Mouse (Mus musculus) kidney, embryonic 16.5 days (tissue): Measurements from ENCODE around the gene Nelfa. TPM values are rescaled to one million over a fixed set of nuclear protein-coding genes. Genes with fewer than 3 reads are reported as not detected.

Experiments
- ATAC-seq: fragments of 200-750 bp; cut with Nextera tagmentation; 2 replicates; pipeline ENCODE4 v1.8.0; 2017; ENCODE audit warnings: moderate TSS enrichment; ENCODE audit not compliant: low FRiP score, low TSS enrichment
- H3K27ac ChIP-seq: fragments of 300-500 bp; sonication (generic); 2 replicates; pipeline ENCODE4 v1.5.1; 2014; ENCODE audit warnings: low read length
- H3K27me3 ChIP-seq: fragments of 300-500 bp; sonication (generic); 2 replicates; pipeline ENCODE4 v1.6.1; 2014; ENCODE audit warnings: low read length, control low read depth, mixed read lengths; ENCODE audit not compliant: insufficient read depth
- H3K36me3 ChIP-seq: fragments of 300-500 bp; sonication (generic); 2 replicates; pipeline ENCODE4 v1.6.1; 2014; ENCODE audit warnings: low read length, control low read depth, mixed read lengths; ENCODE audit not compliant: insufficient read depth
- H3K4me1 ChIP-seq: fragments of 300-500 bp; sonication (generic); 2 replicates; pipeline ENCODE4 v1.6.1; 2014; ENCODE audit warnings: low read length, control low read depth, mixed read lengths; ENCODE audit not compliant: insufficient read depth
- H3K4me2 ChIP-seq: fragments of 300-500 bp; sonication (generic); replicated peaks from 2 replicates; pipeline ENCODE4 v1.6.1; 2014; ENCODE audit warnings: low read depth, low read length
- H3K4me3 ChIP-seq: fragments of 300-500 bp; sonication (generic); 2 replicates; pipeline ENCODE4 v1.5.1; 2014; ENCODE audit warnings: mild to moderate bottlenecking, low read length
- H3K9ac ChIP-seq: fragments of 300-500 bp; sonication (generic); replicated peaks from 2 replicates; pipeline ENCODE4 v1.6.1; 2014; ENCODE audit warnings: low read length
- H3K9me3 ChIP-seq: fragments of 300-500 bp; sonication (generic); 2 replicates; pipeline ENCODE4 v1.6.1; 2016; ENCODE audit warnings: low read length, control low read depth
- WGBS: fragments of 180-500 bp; shearing (Covaris S2); extraction: QIAGEN DNeasy Blood & Tissue Kit; methylation state at CpG from one replicate; pipeline ENCODE4 v1.1.7; 2014; 5-methylcytosine and 5-hydroxymethylcytosine counted together
- polyA plus RNA-seq: library from polyadenylated mRNA; unstranded; fragments of >200 nt; fragmentation: Nextera tagmentation; extraction: Ambion mirVana; gene quantifications from 2 replicates; pipeline ENCODE4 v1.2.1, GENCODE M21; 2015

The Nelfa gene
- 64.1 and 70.2 TPM in 2 replicates for polyA plus RNA-seq

GRCm38 (mm10) chr5:33936120-33936707 lies at the start of gene Nelfa:
Gene Nelfa (minus strand): TSS chr5:33936413.
- peak within 1 kb of the TSS; percentile 89 for H3K4me3 ChIP-seq

GRCm38 (mm10) chr5:33983309-33984121 lies 47.3 kb upstream of the Nelfa start, which contains the start of gene Gm1673:
Gene Gm1673 (plus strand): TSS chr5:33983433.
- under 1% methylated on average over 86 of the region's 88 CpGs for WGBS
- peak within 1 kb of the TSS; percentile 65 for H3K9ac ChIP-seq
- peak within 1 kb of the TSS; percentile 80 for H3K4me2 ChIP-seq
- H3K9me3 ChIP-seq, result no peaks in the 10 kb centered on the region
- peaks cover 13% of the 10 kb centered on the region for H3K4me1 ChIP-seq
- no peaks in the 10 kb centered on the region for H3K27me3 ChIP-seq
- peak within 1 kb of the TSS; percentile 85 for H3K4me3 ChIP-seq
- H3K27ac ChIP-seq, result no peak within 1 kb of the TSS
- H3K36me3 ChIP-seq, result no peaks in the 10 kb centered on the region
- ATAC-seq, result peak; percentile 87

More at GRCm38 (mm10) chr5:33936120-33936707, at the start of gene Nelfa:
- Histone ChIP-seq H3K9me3 (peaks cover 12% of the 10 kb centered on the region; the same call in 1 of the 2 replicates), H3K4me2 (peak within 1 kb of the TSS; percentile 73), H3K9ac (peak within 1 kb of the TSS; percentile 90), H3K4me1 (peaks cover 19% of the 10 kb centered on the region), H3K27ac (peak within 1 kb of the TSS; percentile 92), H3K27me3 (no peaks in the 10 kb centered on the region), H3K36me3 (peaks cover 18% of the 10 kb centered on the region)
- under 1% methylated on average over 61 of the region's 61 CpGs for WGBS
- ATAC-seq, result peak; percentile 97

- H3K27ac ChIP-seq, result no peak overlapping the region
- no peaks in the 10 kb centered on the region for H3K27me3 ChIP-seq
- H3K9me3 ChIP-seq, result no peaks in the 10 kb centered on the region
- peaks cover 13% of the 10 kb centered on the region for H3K4me1 ChIP-seq
- no peak for ATAC-seq
- 4% methylated on average over 26 of the region's 26 CpGs for WGBS
- no peaks in the 10 kb centered on the region for H3K36me3 ChIP-seq
- H3K4me2 ChIP-seq, result peak overlapping the region; percentile 80
- H3K4me3 ChIP-seq, result peak overlapping the region; percentile 85
- H3K9ac ChIP-seq, result peak overlapping the region; percentile 65
Measured at GRCm38 (mm10) chr5:33982731-33983259, 46.6 kb upstream of the Nelfa start.

- no peak overlapping the region for H3K4me2 ChIP-seq
- WGBS, result 39% methylated on average over 3 of the region's 3 CpGs
- no peaks in the 10 kb centered on the region for H3K27me3 ChIP-seq
- no peaks in the 10 kb centered on the region for H3K4me1 ChIP-seq
- ATAC-seq, result no peak
- no peaks in the 10 kb centered on the region for H3K9me3 ChIP-seq
- H3K9ac ChIP-seq, result no peak overlapping the region
- H3K4me3 ChIP-seq, result no peak overlapping the region
- no peak overlapping the region for H3K27ac ChIP-seq
- H3K36me3 ChIP-seq, result no peaks in the 10 kb centered on the region
Measured at GRCm38 (mm10) chr5:33976267-33976666, 40.1 kb upstream of the Nelfa start.

- Histone ChIP-seq H3K36me3 (no peaks in the 10 kb centered on the region), H3K9me3 (no peaks in the 10 kb centered on the region), H3K27me3 (no peaks in the 10 kb centered on the region), H3K9ac (no peak overlapping the region), H3K27ac (no peak overlapping the region), H3K4me2 (no peak overlapping the region), H3K4me1 (no peaks in the 10 kb centered on the region), H3K4me3 (no peak overlapping the region)
- no peak for ATAC-seq
- whole genome bisulfite sequencing, result 66% methylated on average over 2 of the region's 2 CpGs
Measured at GRCm38 (mm10) chr5:33974736-33975135, 38.5 kb upstream of the Nelfa start.

- peaks cover 9% of the 10 kb centered on the region for H3K9me3 ChIP-seq
- H3K4me3 ChIP-seq, result no peak overlapping the region
- no peak overlapping the region for H3K27ac ChIP-seq
- H3K4me1 ChIP-seq, result no peaks in the 10 kb centered on the region
- no peak overlapping the region for H3K4me2 ChIP-seq
- H3K36me3 ChIP-seq, result no peaks in the 10 kb centered on the region
- H3K9ac ChIP-seq, result no peak overlapping the region
- no peak for ATAC-seq
- H3K27me3 ChIP-seq, result no peaks in the 10 kb centered on the region
- WGBS, result 61% methylated on average over 4 of the region's 4 CpGs
Measured at GRCm38 (mm10) chr5:33959382-33959781, 23.2 kb upstream of the Nelfa start.

- 55% methylated on average over 4 of the region's 4 CpGs for WGBS
- no peak overlapping the region for H3K27ac ChIP-seq
Measured at GRCm38 (mm10) chr5:33955868-33956267, 19.7 kb upstream of the Nelfa start.

GRCm38 (mm10) chr5:33954354-33954753 lies 18.1 kb upstream of the Nelfa start:
- Histone ChIP-seq H3K4me3 (no peak overlapping the region), H3K27ac (no peak overlapping the region), H3K9me3 (peaks cover 23% of the 10 kb centered on the region), H3K9ac (no peak overlapping the region), H3K4me2 (no peak overlapping the region), H3K4me1 (no peaks in the 10 kb centered on the region), H3K27me3 (no peaks in the 10 kb centered on the region), H3K36me3 (no peaks in the 10 kb centered on the region)
- ATAC-seq, result no peak
- WGBS, result 46% methylated on average over 10 of the region's 10 CpGs

More at GRCm38 (mm10) chr5:33955868-33956267, 19.7 kb upstream of the Nelfa start:
- Histone ChIP-seq H3K9ac (no peak overlapping the region), H3K27me3 (no peaks in the 10 kb centered on the region), H3K4me2 (no peak overlapping the region), H3K4me1 (no peaks in the 10 kb centered on the region), H3K4me3 (no peak overlapping the region), H3K36me3 (no peaks in the 10 kb centered on the region), H3K9me3 (peaks cover 23% of the 10 kb centered on the region)
- ATAC-seq, result 0 out of 2 replicates have a peak, but pooled peaks have one; percentile 39

GRCm38 (mm10) chr5:33953471-33954185 lies 17.4 kb upstream of the Nelfa start:
- Histone ChIP-seq H3K36me3 (no peaks in the 10 kb centered on the region), H3K9ac (no peak overlapping the region), H3K27ac (no peak overlapping the region), H3K4me3 (no peak overlapping the region), H3K9me3 (peaks cover 22% of the 10 kb centered on the region), H3K27me3 (no peaks in the 10 kb centered on the region), H3K4me2 (no peak overlapping the region), H3K4me1 (no peaks in the 10 kb centered on the region)
- no peak for ATAC-seq
- 87% methylated on average over 16 of the region's 17 CpGs for WGBS
